Mouse (Mus musculus): ENCODE results near the gene Dscam.

DNA sequence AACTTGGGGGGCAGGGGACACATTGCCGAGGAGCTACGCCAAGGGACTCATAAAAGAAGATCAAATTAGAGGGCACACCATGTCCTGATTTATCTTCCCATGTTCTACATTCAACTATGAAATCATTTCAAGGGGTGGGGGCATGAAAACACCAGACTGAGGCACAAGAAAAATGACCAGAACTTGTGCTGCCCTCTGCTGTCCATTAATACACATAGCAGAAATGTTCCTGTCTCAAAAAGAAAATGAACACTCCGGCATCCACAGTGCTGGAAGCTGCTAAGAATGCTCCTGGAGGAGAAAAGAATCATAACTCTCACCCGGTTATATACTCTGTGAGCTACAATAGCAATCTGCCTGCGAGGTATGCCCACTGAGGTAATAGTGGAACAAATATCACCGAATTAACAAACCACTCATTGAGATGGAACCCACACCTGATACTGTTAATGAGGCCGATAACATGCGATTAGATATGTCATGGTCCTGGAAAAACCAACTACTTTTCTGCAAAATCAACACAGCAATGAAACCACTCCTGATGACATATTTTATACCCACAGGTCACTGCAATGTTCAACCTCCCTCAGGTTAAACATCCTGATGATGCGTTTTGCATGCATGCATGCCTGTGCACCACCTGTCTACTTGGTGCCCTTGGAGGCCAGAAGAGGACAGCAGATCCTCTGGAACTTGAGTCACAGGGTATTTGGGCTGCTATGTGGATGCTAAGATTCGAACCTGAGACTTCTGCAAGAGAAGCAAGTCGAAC, 498.8 kb downstream of the Dscam start:
- no peak for TF ChIP-seq POLR2A (IDR thresholded peaks at IDR 0.05; ENCODE audit: extremely low read depth, insufficient read depth, low read length)
- peak; percentile 30; the same call in 1 of the 2 replicates for TF ChIP-seq CTCF (IDR thresholded peaks at IDR 0.05; ENCODE audit: low read depth, low read length)
